Mouse (Mus musculus): Measurements from ENCODE around the gene Olfr1347. TPM values are rescaled to one million over a fixed set of nuclear protein-coding genes. Genes with fewer than 3 reads are reported as not detected.
"Not testable (repeated sequence)": the region's sequence is repeated elsewhere in the genome, so short reads cannot be mapped to it uniquely, and the experiment has no call there.

Olfr1347 gene
- total RNA-seq (2015; ENCODE audit: low replicate concordance) (not detected in 2 replicates), total RNA-seq (2017; ENCODE audit: low replicate concordance) (not detected in 2 replicates)

GRCm38 (mm10) chr7:6499655-6500054 lies at the start of gene Olfr1347:
Gene Olfr1347, minus strand, starts transcription at chr7:6499755.
- ATAC-seq (replicated peaks; ENCODE audit: low FRiP score, poor library complexity, severe bottlenecking) = no peak

- no peak for ATAC-seq (replicated peaks; ENCODE audit: low FRiP score, poor library complexity, severe bottlenecking)
These were observed 26.6 kb upstream of the Olfr1347 start for GRCm38 (mm10) chr7:6526141-6526540.

GRCm38 (mm10) chr7:6525001-6525400 lies 25.4 kb upstream of the Olfr1347 start:
- ATAC-seq (replicated peaks; ENCODE audit: low FRiP score, poor library complexity, severe bottlenecking) = no peak

GRCm38 (mm10) chr7:6522850-6523249 lies 23.3 kb upstream of the Olfr1347 start, which contains the start of gene Olfr1349:
Gene Olfr1349, minus strand, starts transcription at chr7:6522950.
- no peak for ATAC-seq (replicated peaks; ENCODE audit: low FRiP score, poor library complexity, severe bottlenecking)

- ATAC-seq (replicated peaks; ENCODE audit: low FRiP score, poor library complexity, severe bottlenecking) = no peak
These were observed 22.1 kb upstream of the Olfr1347 start for GRCm38 (mm10) chr7:6521666-6522065.

GRCm38 (mm10) chr7:6508648-6509047 lies 9.1 kb upstream of the Olfr1347 start, which contains the start of gene Olfr1348:
Gene Olfr1348, minus strand, starts transcription at chr7:6508748.
- ATAC-seq (replicated peaks; ENCODE audit: low FRiP score, poor library complexity, severe bottlenecking) = no peak

- ATAC-seq (replicated peaks; ENCODE audit: low FRiP score, poor library complexity, severe bottlenecking) = no peak
These were observed 12.7 kb downstream of the Olfr1347 start, which contains the start of gene Olfr5 for GRCm38 (mm10) chr7:6486841-6487240. Gene Olfr5, minus strand, starts transcription at chr7:6486941.

GRCm38 (mm10) chr7:6477633-6478032 lies 21.9 kb downstream of the Olfr1347 start:
- ATAC-seq (replicated peaks; ENCODE audit: low FRiP score, poor library complexity, severe bottlenecking) = not testable (repeated sequence)

GRCm38 (mm10) chr7:6466951-6467350 lies 32.6 kb downstream of the Olfr1347 start, which contains the start of gene Olfr1346:
Gene Olfr1346, plus strand, starts transcription at chr7:6467101.
- ATAC-seq (replicated peaks; ENCODE audit: low FRiP score, poor library complexity, severe bottlenecking) = no peak

- no peak for ATAC-seq (replicated peaks; ENCODE audit: low FRiP score, poor library complexity, severe bottlenecking)
These were observed 43.2 kb downstream of the Olfr1347 start for GRCm38 (mm10) chr7:6456399-6456798.

GRCm38 (mm10) chr7:6455868-6456267 lies 43.7 kb downstream of the Olfr1347 start, which contains the start of gene Olfr1336:
Gene Olfr1336, plus strand, starts transcription at chr7:6456168.
- ATAC-seq (replicated peaks; ENCODE audit: low FRiP score, poor library complexity, severe bottlenecking) = no peak

GRCm38 (mm10) chr7:6447771-6448170 lies 51.8 kb downstream of the Olfr1347 start:
- ATAC-seq (replicated peaks; ENCODE audit: low FRiP score, poor library complexity, severe bottlenecking) = no peak

- ATAC-seq (replicated peaks; ENCODE audit: low FRiP score, poor library complexity, severe bottlenecking) = no peak
These were observed 58.4 kb downstream of the Olfr1347 start for GRCm38 (mm10) chr7:6441173-6441572.

- no peak for ATAC-seq (replicated peaks; ENCODE audit: low FRiP score, poor library complexity, severe bottlenecking)
These were observed 61.2 kb downstream of the Olfr1347 start, which contains the start of gene Olfr1344 for GRCm38 (mm10) chr7:6438388-6438787. Gene Olfr1344, plus strand, starts transcription at chr7:6438688.

Other genes with a start within 250 kb of the Olfr1347 start
- gene Epp13, start 247.0 kb downstream of the Olfr1347 start, total RNA-seq (2015; ENCODE audit: low replicate concordance) = not detected in 2 replicates
- gene Epp13, start 247.0 kb downstream of the Olfr1347 start, total RNA-seq (2017; ENCODE audit: low replicate concordance) = not detected in 2 replicates
- gene Zfp667, start 213.2 kb downstream of the Olfr1347 start, total RNA-seq (2015; ENCODE audit: low replicate concordance) = not detected in 2 replicates
- gene Zfp667, start 213.2 kb downstream of the Olfr1347 start, total RNA-seq (2017; ENCODE audit: low replicate concordance) = not detected in 2 replicates
- gene Zfp583, start 168.5 kb downstream of the Olfr1347 start, total RNA-seq (2015; ENCODE audit: low replicate concordance) = not detected in 2 replicates
- gene Zfp583, start 168.5 kb downstream of the Olfr1347 start, total RNA-seq (2017; ENCODE audit: low replicate concordance) = 1.2 TPM in 1 of 2 replicates, not detected in the other
- not detected in 2 replicates for gene Gm3854, start 156.0 kb downstream of the Olfr1347 start, total RNA-seq (2015; ENCODE audit: low replicate concordance)
- gene Gm3854, start 156.0 kb downstream of the Olfr1347 start, total RNA-seq (2017; ENCODE audit: low replicate concordance) = not detected in 2 replicates
- gene Zfp78, start 136.5 kb downstream of the Olfr1347 start, total RNA-seq (2015; ENCODE audit: low replicate concordance) = 1.7 TPM in 1 of 2 replicates, not detected in the other
- 1.2 TPM in 1 of 2 replicates, not detected in the other for gene Zfp78, start 136.5 kb downstream of the Olfr1347 start, total RNA-seq (2017; ENCODE audit: low replicate concordance)
- gene Zfp28, start 116.5 kb downstream of the Olfr1347 start, total RNA-seq (2015; ENCODE audit: low replicate concordance) = not detected in 2 replicates
- 0.51 TPM in 1 of 2 replicates, not detected in the other for gene Zfp28, start 116.5 kb downstream of the Olfr1347 start, total RNA-seq (2017; ENCODE audit: low replicate concordance)
- not detected in 2 replicates for gene Smim17, start 101.0 kb downstream of the Olfr1347 start, total RNA-seq (2015; ENCODE audit: low replicate concordance)
- gene Smim17, start 101.0 kb downstream of the Olfr1347 start, total RNA-seq (2017; ENCODE audit: low replicate concordance) = not detected in 2 replicates
- not detected in 2 replicates for gene Gm20715, start 89.5 kb downstream of the Olfr1347 start, total RNA-seq (2015; ENCODE audit: low replicate concordance)
- not detected in 2 replicates for gene Gm20715, start 89.5 kb downstream of the Olfr1347 start, total RNA-seq (2017; ENCODE audit: low replicate concordance)
- not detected in 2 replicates for gene Olfr1344, start 61.1 kb downstream of the Olfr1347 start, total RNA-seq (2015; ENCODE audit: low replicate concordance)
- gene Olfr1344, start 61.1 kb downstream of the Olfr1347 start, total RNA-seq (2017; ENCODE audit: low replicate concordance) = not detected in 2 replicates
- gene Olfr1336, start 43.6 kb downstream of the Olfr1347 start, total RNA-seq (2015; ENCODE audit: low replicate concordance) = not detected in 2 replicates
- not detected in 2 replicates for gene Olfr1336, start 43.6 kb downstream of the Olfr1347 start, total RNA-seq (2017; ENCODE audit: low replicate concordance)
- gene Olfr1346, start 32.7 kb downstream of the Olfr1347 start, total RNA-seq (2015; ENCODE audit: low replicate concordance) = not detected in 2 replicates
- not detected in 2 replicates for gene Olfr1346, start 32.7 kb downstream of the Olfr1347 start, total RNA-seq (2017; ENCODE audit: low replicate concordance)
- not detected in 2 replicates for gene Olfr5, start 12.8 kb downstream of the Olfr1347 start, total RNA-seq (2015; ENCODE audit: low replicate concordance)
- gene Olfr5, start 12.8 kb downstream of the Olfr1347 start, total RNA-seq (2017; ENCODE audit: low replicate concordance) = not detected in 2 replicates
- gene Olfr1348, start 9.0 kb upstream of the Olfr1347 start, total RNA-seq (2015; ENCODE audit: low replicate concordance) = not detected in 2 replicates
- not detected in 2 replicates for gene Olfr1348, start 9.0 kb upstream of the Olfr1347 start, total RNA-seq (2017; ENCODE audit: low replicate concordance)
- not detected in 2 replicates for gene Olfr1349, start 23.2 kb upstream of the Olfr1347 start, total RNA-seq (2015; ENCODE audit: low replicate concordance)
- not detected in 2 replicates for gene Olfr1349, start 23.2 kb upstream of the Olfr1347 start, total RNA-seq (2017; ENCODE audit: low replicate concordance)
- gene Olfr1350, start 65.1 kb upstream of the Olfr1347 start, total RNA-seq (2015; ENCODE audit: low replicate concordance) = not detected in 2 replicates
- not detected in 2 replicates for gene Olfr1350, start 65.1 kb upstream of the Olfr1347 start, total RNA-seq (2017; ENCODE audit: low replicate concordance)
- gene Zim1, start 196.7 kb upstream of the Olfr1347 start, total RNA-seq (2015; ENCODE audit: low replicate concordance) = not detected in 2 replicates
- not detected in 2 replicates for gene Zim1, start 196.7 kb upstream of the Olfr1347 start, total RNA-seq (2017; ENCODE audit: low replicate concordance)
- gene Peg3, start 230.7 kb upstream of the Olfr1347 start, total RNA-seq (2015; ENCODE audit: low replicate concordance) = 0.36 TPM in 1 of 2 replicates, not detected in the other
- gene Peg3, start 230.7 kb upstream of the Olfr1347 start, total RNA-seq (2017; ENCODE audit: low replicate concordance) = not detected in 2 replicates
- not detected in 2 replicates for gene Usp29, start 230.8 kb upstream of the Olfr1347 start, total RNA-seq (2015; ENCODE audit: low replicate concordance)
- gene Usp29, start 230.8 kb upstream of the Olfr1347 start, total RNA-seq (2017; ENCODE audit: low replicate concordance) = not detected in 2 replicates

Measured in erythroid progenitor cell, adult 5-6 weeks (primary cell).